Mouse (Mus musculus) hindbrain, embryonic 14.5 days (tissue): Measurements from ENCODE around the gene H2-Oa. TPM values are rescaled to one million over a fixed set of nuclear protein-coding genes. Genes with fewer than 3 reads are reported as not detected.

ENCODE experiments used
- ATAC-seq: fragments of 200-750 bp; cut with Nextera tagmentation; 2 replicates; pipeline ENCODE4 v1.8.0; 2017; ENCODE audit warnings: moderate number of reproducible peaks, mild to moderate bottlenecking, moderate TSS enrichment, moderate library complexity; ENCODE audit not compliant: low FRiP score
- DNase-seq: peaks from one replicate; pipeline ENCODE4 v3.0.0-alpha.2; 2015; ENCODE audit warnings: low spot score
- H3K27ac ChIP-seq: fragments of 300-500 bp; sonication (generic); 2 replicates; pipeline ENCODE4 v1.5.1; 2014; ENCODE audit warnings: mild to moderate bottlenecking, moderate library complexity
- H3K27me3 ChIP-seq: fragments of 300-500 bp; sonication (generic); 2 replicates; pipeline ENCODE4 v1.6.1; 2014; ENCODE audit warnings: mild to moderate bottlenecking, low read length, mixed read lengths; ENCODE audit not compliant: control insufficient read depth, insufficient read depth
- H3K36me3 ChIP-seq: fragments of 300-500 bp; sonication (generic); replicated peaks from 2 replicates; pipeline ENCODE4 v1.6.1; 2014; ENCODE audit not compliant: control insufficient read depth, insufficient read depth
- H3K4me1 ChIP-seq: fragments of 300-500 bp; sonication (generic); replicated peaks from 2 replicates; pipeline ENCODE4 v1.6.1; 2014; ENCODE audit warnings: antibody characterized with exemption, low read length, mixed read lengths; ENCODE audit not compliant: control insufficient read depth, insufficient read depth
- H3K4me2 ChIP-seq: fragments of 300-500 bp; sonication (generic); replicated peaks from 2 replicates; pipeline ENCODE4 v1.6.1; 2014; ENCODE audit warnings: mild to moderate bottlenecking, moderate library complexity
- H3K4me3 ChIP-seq: fragments of 300-500 bp; sonication (generic); replicated peaks from 2 replicates; pipeline ENCODE4 v1.5.1; 2014; ENCODE audit warnings: mild to moderate bottlenecking, low read length
- H3K9ac ChIP-seq: fragments of 300-500 bp; sonication (generic); 2 replicates; pipeline ENCODE4 v1.6.1; 2014
- H3K9me3 ChIP-seq: fragments of 300-500 bp; sonication (generic); 2 replicates; pipeline ENCODE4 v1.6.1; 2016; ENCODE audit warnings: low read length; ENCODE audit not compliant: control insufficient read depth
- WGBS: fragments of 180-500 bp; shearing (Covaris S2); extraction: QIAGEN DNeasy Blood & Tissue Kit; methylation state at CpG from one replicate; pipeline ENCODE4 v1.1.7; 2014; 5-methylcytosine and 5-hydroxymethylcytosine counted together
- polyA plus RNA-seq: library from polyadenylated mRNA; unstranded; fragments of >200 nt; fragmentation: Nextera tagmentation; extraction: Ambion mirVana; gene quantifications from 2 replicates; pipeline ENCODE4 v1.2.1, GENCODE M21; 2014

H2-Oa gene
- polyA plus RNA-seq, 1 experiment from 2014 or later, result 0.29 TPM

GRCm38 (mm10) chr17:34123518-34123917 lies 31.4 kb downstream of the H2-Oa start:
- no peak for ATAC-seq
- H3K27ac ChIP-seq, result peak overlapping the region; percentile 100
- peak overlapping the region; percentile 88 for H3K4me3 ChIP-seq
- peaks cover 14% of the 10 kb centered on the region for H3K4me1 ChIP-seq
- H3K9me3 ChIP-seq, result no peaks in the 10 kb centered on the region
- H3K9ac ChIP-seq, result peak overlapping the region; percentile 90
- H3K4me2 ChIP-seq, result peak overlapping the region; percentile 94
- H3K36me3 ChIP-seq, result peaks cover 5% of the 10 kb centered on the region
- no peak for DNase-seq
- 4% methylated on average over 2 of the region's 2 CpGs for WGBS
- no peaks in the 10 kb centered on the region for H3K27me3 ChIP-seq

GRCm38 (mm10) chr17:34124649-34125048 lies 32.5 kb downstream of the H2-Oa start:
- 81% methylated on average over 6 of the region's 6 CpGs for WGBS
- Histone ChIP-seq H3K9me3 (no peaks in the 10 kb centered on the region), H3K27me3 (no peaks in the 10 kb centered on the region), H3K9ac (no peak overlapping the region), H3K4me1 (peaks cover 14% of the 10 kb centered on the region), H3K4me3 (no peak overlapping the region), H3K36me3 (no peaks in the 10 kb centered on the region), H3K4me2 (0 out of 2 replicates have a peak overlapping the region, but pooled peaks have one; percentile 94), H3K27ac (no peak overlapping the region)
- DNase-seq (no peak), ATAC-seq (no peak)

- Histone ChIP-seq H3K36me3 (no peaks in the 10 kb centered on the region), H3K4me1 (peaks cover 14% of the 10 kb centered on the region), H3K4me3 (no peak overlapping the region), H3K27ac (no peak overlapping the region), H3K4me2 (no peak overlapping the region), H3K9ac (no peak overlapping the region), H3K27me3 (no peaks in the 10 kb centered on the region), H3K9me3 (no peaks in the 10 kb centered on the region)
- DNase-seq (no peak), ATAC-seq (no peak)
- WGBS, result 59% methylated on average over 9 of the region's 9 CpGs
These were observed 34.8 kb downstream of the H2-Oa start for GRCm38 (mm10) chr17:34126826-34127420.

GRCm38 (mm10) chr17:34127475-34127874 lies 35.3 kb downstream of the H2-Oa start:
- no peak for ATAC-seq
- H3K4me3 ChIP-seq, result no peak overlapping the region
- H3K27me3 ChIP-seq, result no peaks in the 10 kb centered on the region
- no peaks in the 10 kb centered on the region for H3K9me3 ChIP-seq
- H3K27ac ChIP-seq, result no peak overlapping the region
- H3K9ac ChIP-seq, result no peak overlapping the region
- no peak for DNase-seq
- no peaks in the 10 kb centered on the region for H3K36me3 ChIP-seq
- H3K4me1 ChIP-seq, result peaks cover 14% of the 10 kb centered on the region
- WGBS, result 20% methylated on average over 6 of the region's 6 CpGs
- no peak overlapping the region for H3K4me2 ChIP-seq

- no peaks in the 10 kb centered on the region for H3K36me3 ChIP-seq
- H3K4me2 ChIP-seq, result no peak overlapping the region
- H3K4me1 ChIP-seq, result peaks cover 12% of the 10 kb centered on the region
- no peak overlapping the region for H3K4me3 ChIP-seq
- H3K27me3 ChIP-seq, result no peaks in the 10 kb centered on the region
- no peak overlapping the region for H3K27ac ChIP-seq
- no peaks in the 10 kb centered on the region for H3K9me3 ChIP-seq
- H3K9ac ChIP-seq, result no peak overlapping the region
- WGBS, result 23% methylated on average over 13 of the region's 13 CpGs
- ATAC-seq (no peak; the same call in 1 of the 2 replicates), DNase-seq (no peak)
These were observed 36.3 kb downstream of the H2-Oa start for GRCm38 (mm10) chr17:34128264-34128937.

- Histone ChIP-seq H3K27me3 (no peaks in the 10 kb centered on the region), H3K9ac (no peak overlapping the region), H3K4me1 (peaks cover 5% of the 10 kb centered on the region; the same call in 1 of the 2 replicates), H3K4me3 (no peak overlapping the region), H3K27ac (no peak overlapping the region), H3K4me2 (0 out of 2 replicates have a peak overlapping the region, but pooled peaks have one; percentile 4), H3K9me3 (no peaks in the 10 kb centered on the region), H3K36me3 (no peaks in the 10 kb centered on the region)
- ATAC-seq (peak; percentile 24; the same call in 1 of the 2 replicates), DNase-seq (no peak)
- 24% methylated on average over 18 of the region's 18 CpGs for WGBS
These were observed 37.0 kb downstream of the H2-Oa start for GRCm38 (mm10) chr17:34128944-34129791.

- no peaks in the 10 kb centered on the region for H3K36me3 ChIP-seq
- H3K27ac ChIP-seq, result no peak overlapping the region
- H3K9ac ChIP-seq, result no peak overlapping the region
- H3K4me2 ChIP-seq, result no peak overlapping the region
- no peak for DNase-seq
- no peaks in the 10 kb centered on the region for H3K9me3 ChIP-seq
- H3K4me3 ChIP-seq, result no peak overlapping the region
- H3K27me3 ChIP-seq, result no peaks in the 10 kb centered on the region
- WGBS, result 82% methylated on average over 19 of the region's 19 CpGs
- no peak for ATAC-seq
- no peaks in the 10 kb centered on the region; the same call in 1 of the 2 replicates for H3K4me1 ChIP-seq
These were observed 38.2 kb downstream of the H2-Oa start for GRCm38 (mm10) chr17:34130073-34130947.

- WGBS, result 72% methylated on average over 7 of the region's 7 CpGs
- no peak for ATAC-seq
- no peak overlapping the region for H3K9ac ChIP-seq
- H3K4me3 ChIP-seq, result no peak overlapping the region
- no peak overlapping the region for H3K4me2 ChIP-seq
- no peak overlapping the region for H3K27ac ChIP-seq
- no peak for DNase-seq
- H3K36me3 ChIP-seq, result no peaks in the 10 kb centered on the region
- H3K27me3 ChIP-seq, result no peaks in the 10 kb centered on the region
- H3K4me1 ChIP-seq, result no peaks in the 10 kb centered on the region; the same call in 1 of the 2 replicates
- no peaks in the 10 kb centered on the region for H3K9me3 ChIP-seq
These were observed 39.8 kb downstream of the H2-Oa start for GRCm38 (mm10) chr17:34131911-34132310.
